Mouse (Mus musculus): Measurements from ENCODE around the gene Arhgap20.

The Arhgap20 gene

DNA sequence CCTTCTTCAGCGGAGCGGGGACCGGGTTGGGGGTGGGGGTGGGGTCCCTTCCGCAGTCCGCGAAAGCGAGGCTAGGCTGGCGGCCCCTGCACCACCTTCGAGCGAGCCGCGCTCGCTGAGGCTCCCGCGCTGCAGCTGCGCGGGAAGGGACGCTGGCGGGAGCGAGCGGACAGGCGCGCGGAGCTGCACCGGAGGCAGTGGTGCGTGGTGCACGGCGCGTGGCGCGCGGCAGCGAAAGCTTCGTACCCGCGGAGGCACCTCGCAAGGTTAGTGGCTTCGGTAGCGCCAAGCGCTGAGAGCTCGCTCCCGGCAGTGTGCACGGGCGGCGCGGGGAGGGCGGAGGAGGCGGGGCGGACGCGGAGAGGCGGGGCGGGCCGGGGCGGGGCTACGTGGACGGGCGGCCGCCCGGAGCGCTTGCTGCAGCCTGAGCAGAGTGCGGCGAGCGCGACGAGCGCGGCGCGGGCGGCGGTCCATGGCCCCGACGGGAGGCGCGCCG, at the start of gene Arhgap20:
TSS of gene Arhgap20 (plus strand) at position 417 of the 496 bp plus-strand sequence.
- DNase-seq (ENCODE audit: low spot score), result peak; percentile 58

GRCm38 (mm10) chr9:51718793-51719192, 46.3 kb upstream of the Arhgap20 start:
- DNase-seq (ENCODE audit: low spot score), result no peak

GRCm38 (mm10) chr9:51727960-51728359, 37.2 kb upstream of the Arhgap20 start:
- peak; percentile 64 for DNase-seq (ENCODE audit: low spot score)

DNA sequence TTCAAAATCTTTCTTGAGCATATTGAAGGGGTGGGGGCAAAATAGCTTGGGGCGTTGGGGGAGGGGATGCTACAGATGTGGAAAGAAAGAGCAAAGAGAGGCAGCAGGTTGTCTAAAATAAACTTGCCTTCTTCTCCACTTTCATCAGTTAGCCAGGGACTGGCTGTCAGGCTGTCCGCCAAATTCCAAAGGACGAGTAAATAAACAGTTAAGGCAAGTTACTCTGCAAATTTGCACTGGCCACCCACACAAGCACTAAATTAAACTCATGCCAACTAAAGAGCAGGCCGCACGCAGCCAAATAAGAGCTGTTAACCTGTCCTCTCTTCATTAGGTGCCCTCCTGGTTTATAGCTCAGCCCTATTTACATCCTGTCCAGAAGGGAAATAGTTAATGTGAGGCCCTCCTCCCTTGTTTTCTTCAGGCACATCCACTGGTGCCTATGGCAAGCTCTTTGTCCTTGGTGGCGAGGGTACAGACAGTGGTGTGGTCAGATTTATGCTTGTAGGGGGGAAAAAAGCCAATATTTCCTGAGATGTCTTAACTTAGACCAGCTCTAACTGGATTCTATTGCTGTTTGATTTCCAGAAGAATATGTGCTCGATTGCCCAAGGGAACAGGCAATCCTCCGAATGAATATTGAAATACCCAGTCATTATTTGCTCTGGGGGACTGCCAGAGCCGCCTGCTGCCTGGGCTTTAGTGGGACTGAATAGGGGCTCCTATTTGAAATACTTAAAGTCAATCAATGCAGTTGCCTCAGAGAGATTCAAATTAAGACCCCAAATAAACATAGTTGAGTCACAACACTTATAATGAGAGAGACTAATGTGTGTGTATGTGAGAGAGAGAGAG, 29.7 kb upstream of the Arhgap20 start:
- DNase-seq (ENCODE audit: low spot score), result peak; percentile 2

DNA sequence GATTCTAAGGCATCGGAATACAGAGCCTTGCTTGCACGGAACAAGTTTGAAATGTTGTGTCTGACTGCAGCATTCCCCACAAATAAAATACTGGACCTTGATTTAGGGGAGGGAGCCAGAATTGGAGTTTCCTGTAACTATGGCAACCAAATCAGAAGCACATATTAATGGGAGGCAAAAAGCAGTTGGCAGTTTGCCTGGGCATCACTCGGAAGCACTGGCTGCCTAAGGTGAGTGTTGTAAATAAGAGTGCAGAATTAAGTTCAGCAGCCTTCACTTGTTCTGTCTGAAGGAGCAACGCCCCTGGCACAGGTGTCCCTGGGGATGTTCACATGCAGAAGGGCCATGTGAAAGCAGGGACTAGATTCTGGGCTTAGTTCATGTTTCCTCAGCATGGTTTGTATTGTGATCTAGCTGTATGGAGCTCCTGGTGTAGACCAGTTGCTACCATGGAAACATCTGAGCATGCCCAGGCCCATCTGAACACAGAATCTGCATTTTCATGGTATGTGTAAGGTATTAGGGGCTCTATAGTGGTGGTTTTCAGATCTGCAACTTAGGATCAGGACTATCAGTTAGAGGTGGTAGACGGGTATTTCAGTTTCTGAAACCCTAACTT, 28.3 kb upstream of the Arhgap20 start:
- DNase-seq (ENCODE audit: low spot score), result no peak

- no peak for DNase-seq (ENCODE audit: low spot score)
Measured at GRCm38 (mm10) chr9:51738349-51738748, 26.8 kb upstream of the Arhgap20 start.

- no peak for DNase-seq (ENCODE audit: low spot score)
Measured at GRCm38 (mm10) chr9:51739826-51740225, 25.3 kb upstream of the Arhgap20 start.

DNA sequence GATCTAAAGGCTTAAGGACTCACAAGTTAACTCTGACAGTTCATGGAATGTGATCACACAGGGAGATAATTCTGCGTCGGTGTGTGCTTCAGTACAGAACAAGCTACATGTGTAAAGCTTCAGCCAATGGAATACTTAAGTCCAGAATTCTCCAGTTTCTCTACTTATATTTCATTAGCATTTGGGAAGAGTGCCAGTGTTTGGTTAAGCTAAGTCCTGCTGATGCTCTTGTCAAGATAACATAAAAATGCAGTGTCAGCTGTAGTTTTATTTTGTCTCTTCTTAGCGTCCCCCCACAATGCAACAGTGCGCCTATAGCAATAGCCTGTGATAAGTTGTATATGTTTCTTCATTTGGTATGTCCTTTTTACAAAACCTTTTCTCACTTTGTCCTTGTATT, 15.0 kb upstream of the Arhgap20 start:
- DNase-seq (ENCODE audit: low spot score), result no peak

DNA sequence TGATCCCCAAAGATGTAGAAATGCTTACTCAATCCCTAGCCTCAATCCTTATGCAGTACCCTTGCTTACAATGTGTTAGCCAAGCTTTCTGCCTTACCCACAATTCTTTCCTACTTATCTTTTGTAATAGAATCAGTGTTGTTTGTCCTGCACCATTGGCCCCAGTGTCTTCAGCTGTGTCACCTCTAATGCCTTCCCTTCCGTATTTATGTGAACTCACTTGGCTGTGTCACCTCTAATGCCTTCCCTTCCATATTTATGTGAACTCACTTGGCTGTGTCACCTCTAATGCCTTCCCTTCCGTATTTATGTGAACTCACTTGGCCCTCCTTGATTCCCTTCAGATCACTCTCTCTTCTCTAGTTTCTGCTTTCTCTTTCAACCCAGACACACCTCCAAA, 4.1 kb upstream of the Arhgap20 start:
- DNase-seq (ENCODE audit: low spot score), result no peak

GRCm38 (mm10) chr9:51764041-51764875, 879 bp upstream of the Arhgap20 start:
- DNase-seq (ENCODE audit: low spot score), result peak; percentile 40

DNA sequence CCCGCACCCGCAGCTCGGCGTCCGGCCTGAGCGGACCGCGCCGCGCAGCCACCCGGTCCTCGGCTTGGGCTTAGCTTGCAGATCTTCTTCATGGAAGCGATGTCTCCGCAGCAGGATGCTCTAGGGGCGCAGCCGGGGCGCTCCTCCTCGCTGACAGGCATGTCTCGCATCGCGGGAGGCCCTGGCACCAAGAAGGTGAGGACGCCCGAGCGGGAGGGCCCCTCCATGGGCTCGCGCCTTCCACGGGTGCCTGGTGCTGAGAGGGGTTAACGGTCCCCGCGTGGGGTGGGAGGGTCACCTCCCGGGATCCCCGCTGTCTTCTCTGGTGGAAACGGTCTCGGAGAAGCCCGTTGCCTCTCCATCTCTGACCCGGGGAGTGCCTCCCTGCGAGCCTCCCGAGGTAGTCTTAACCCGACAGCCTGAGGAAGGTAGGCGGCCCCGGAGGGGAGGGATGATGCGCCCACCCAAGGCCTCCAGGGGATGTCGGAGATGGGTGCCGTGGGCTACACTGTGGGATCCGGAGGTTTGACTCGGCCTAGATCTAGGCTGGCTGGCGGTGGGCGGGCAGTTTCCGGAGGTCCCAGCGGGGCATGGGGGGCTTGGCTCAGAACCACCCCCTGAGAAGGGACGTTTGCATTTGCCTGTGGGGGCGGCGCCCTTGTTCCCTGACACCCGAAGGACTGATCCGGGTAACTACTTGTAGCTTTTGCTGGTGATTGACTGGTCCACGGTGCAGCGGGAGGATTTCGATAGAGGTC, 459 bp downstream of the Arhgap20 start:
- DNase-seq (ENCODE audit: low spot score), result peak; percentile 3

- DNase-seq (ENCODE audit: low spot score), result no peak
Measured at GRCm38 (mm10) chr9:51766175-51767062, 1.3 kb downstream of the Arhgap20 start.

DNA sequence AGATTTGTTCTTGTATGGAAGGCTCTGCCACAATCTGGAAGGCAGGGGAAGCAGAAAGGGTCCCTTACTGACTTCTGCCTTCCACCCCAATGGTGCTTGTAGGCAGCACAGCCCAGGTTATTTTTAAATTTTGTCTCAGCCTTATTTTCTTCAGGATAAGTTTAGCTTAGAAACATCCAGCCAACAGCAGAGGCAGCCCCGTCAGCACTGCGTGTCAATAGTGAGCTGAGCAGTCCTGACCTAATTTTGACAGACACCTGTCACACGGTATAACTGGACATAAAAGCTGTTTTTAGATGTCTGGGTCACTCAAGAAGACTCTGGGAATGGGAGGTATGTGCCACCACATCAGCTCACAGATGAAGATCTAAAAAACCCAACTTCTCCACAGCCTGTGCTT, 9.1 kb downstream of the Arhgap20 start:
- DNase-seq (ENCODE audit: low spot score), result no peak

GRCm38 (mm10) chr9:51776459-51776858, 11.3 kb downstream of the Arhgap20 start:
- no peak for DNase-seq (ENCODE audit: low spot score)

GRCm38 (mm10) chr9:51777180-51777579, 12.0 kb downstream of the Arhgap20 start:
- DNase-seq (ENCODE audit: low spot score), result no peak

GRCm38 (mm10) chr9:51779232-51779631, 14.1 kb downstream of the Arhgap20 start:
- DNase-seq (ENCODE audit: low spot score), result no peak

DNA sequence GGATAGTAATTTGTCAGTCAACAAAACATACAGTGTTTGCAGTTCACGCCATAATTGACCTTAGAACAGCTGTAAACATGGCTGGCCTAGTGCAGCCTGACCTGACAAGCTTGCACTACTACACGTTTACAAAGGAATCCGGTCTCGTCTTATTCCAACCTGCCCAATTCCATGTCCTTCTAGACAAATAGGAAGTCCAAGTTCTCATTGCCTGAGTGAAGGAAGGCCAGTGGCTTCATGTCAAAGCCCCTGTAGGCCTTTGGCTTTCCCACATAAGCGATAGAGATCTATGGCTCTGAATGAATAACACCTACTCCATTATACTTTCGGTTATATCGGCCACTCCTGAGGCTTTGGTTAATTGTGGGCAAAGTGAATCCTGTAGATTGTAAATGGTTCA, 16.0 kb downstream of the Arhgap20 start:
- no peak for DNase-seq (ENCODE audit: low spot score)

GRCm38 (mm10) chr9:51787380-51787779, 22.2 kb downstream of the Arhgap20 start:
- no peak for DNase-seq (ENCODE audit: low spot score)

DNA sequence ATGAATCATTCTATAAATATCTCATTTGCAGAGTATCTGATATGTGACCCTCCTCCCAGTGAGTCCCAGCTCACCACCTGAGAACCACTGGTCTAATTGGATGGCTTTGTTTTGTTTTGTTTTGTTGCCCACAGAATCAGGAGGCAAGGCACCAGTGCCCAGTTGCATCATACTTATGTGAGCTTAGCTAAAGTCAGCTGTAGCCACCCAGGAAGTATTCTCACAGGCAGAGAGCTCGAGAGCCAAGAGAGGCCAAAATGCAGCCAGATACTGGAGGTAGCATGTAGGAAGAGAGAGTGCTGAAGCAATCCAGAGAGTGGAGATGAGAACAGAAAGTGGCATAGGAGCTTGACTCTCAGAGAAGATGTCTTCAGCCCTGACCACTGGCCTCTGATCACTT, 23.3 kb downstream of the Arhgap20 start:
- DNase-seq (ENCODE audit: low spot score), result no peak

GRCm38 (mm10) chr9:51795206-51795605, 30.1 kb downstream of the Arhgap20 start:
- DNase-seq (ENCODE audit: low spot score), result peak; percentile 4

DNA sequence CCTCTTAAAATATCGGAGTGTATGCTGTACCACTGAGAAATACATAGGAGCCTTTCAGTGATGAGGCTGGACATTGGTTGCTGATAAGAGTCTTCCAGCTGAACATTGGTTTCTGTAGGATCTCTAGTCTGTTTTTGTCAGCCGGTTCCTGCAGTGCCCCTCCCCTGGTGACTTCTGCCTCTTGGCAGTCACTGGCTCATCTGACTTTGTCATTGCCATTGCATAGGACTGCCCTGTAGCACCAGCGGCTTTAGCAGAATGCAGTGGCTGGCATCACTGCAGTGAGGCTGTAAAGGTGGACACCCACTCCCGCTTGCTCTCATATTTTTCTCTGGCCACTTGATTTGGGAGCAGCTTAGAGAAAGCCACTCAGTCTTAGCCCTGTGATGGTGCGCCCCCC, 33.1 kb downstream of the Arhgap20 start:
- DNase-seq (ENCODE audit: low spot score), result no peak

Measured in lung, postnatal 25 days (tissue).